Mouse (Mus musculus) A20 (cell line): ENCODE results near the gene Uqcrc2.

Experiments
- DNase-seq: peaks from one replicate; pipeline ENCODE4 v3.0.0-alpha.2; 2011; ENCODE audit warnings: low read depth, low spot score

The Uqcrc2 gene

DNA sequence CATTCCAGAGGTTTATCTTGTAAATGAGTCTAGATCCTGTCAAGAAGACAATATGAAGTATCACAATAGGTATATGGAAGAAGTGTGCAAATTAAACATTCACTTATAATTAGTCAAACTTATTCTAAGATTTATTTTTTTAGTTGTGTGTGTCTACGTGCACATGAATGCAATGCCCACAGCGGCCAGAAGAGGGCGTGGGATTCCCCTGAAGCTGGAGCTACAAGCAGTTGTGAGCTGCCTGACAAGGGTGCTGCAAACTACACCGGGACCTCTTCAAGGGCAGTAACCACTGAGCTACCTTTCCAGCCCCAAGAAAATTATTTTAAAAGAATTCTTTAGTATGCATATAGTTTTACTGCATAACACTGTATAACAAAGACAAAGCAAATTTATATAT is 55.7 kb downstream of the Uqcrc2 start:
- DNase-seq: peak; percentile 32

DNA sequence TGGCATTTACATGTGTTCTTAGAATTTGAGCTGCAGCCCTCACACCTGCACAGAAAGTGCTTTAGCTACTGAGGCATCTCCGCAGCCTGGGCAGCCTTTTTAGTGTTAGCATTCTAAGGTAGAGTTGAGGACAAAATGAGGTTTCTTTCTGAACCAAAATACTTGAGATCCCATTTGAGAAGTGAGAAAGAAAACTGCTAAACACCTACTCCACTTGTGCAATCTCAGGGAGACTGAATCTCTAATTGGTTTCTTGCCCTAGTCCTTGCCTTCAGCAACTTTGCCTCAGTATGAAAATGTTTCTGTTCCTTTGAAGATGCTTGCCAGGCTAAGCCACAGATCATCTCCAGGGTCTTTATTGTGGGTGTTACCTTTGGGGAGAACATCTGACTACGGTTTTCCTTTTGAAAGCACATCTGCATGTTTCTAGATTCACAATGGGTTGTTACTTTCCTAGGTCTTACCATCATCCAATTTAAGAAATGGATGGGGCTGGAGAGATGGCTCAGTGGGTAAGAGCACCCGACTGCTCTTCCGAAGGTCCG is 58.9 kb downstream of the Uqcrc2 start:
- no peak for DNase-seq

DNA sequence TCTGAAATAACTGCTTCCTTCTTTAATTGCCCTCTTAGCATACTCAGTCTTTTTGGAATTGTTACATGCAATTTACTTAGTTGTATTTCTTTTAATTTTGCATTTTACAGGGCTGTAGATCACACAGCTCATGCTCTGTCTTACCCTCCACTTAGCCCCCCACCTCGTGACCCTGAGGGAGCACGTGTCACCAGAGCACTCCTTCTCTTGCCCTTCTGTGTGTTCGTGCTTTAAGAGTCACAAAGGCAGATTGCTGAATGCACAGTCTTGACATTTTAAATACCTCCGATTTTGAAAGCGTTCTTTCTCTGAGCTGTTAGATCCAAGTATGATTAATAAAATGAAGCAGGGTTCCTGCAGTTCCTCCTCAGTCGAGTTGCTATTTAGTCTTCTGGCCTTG is 60.2 kb downstream of the Uqcrc2 start:
- DNase-seq: no peak

DNA sequence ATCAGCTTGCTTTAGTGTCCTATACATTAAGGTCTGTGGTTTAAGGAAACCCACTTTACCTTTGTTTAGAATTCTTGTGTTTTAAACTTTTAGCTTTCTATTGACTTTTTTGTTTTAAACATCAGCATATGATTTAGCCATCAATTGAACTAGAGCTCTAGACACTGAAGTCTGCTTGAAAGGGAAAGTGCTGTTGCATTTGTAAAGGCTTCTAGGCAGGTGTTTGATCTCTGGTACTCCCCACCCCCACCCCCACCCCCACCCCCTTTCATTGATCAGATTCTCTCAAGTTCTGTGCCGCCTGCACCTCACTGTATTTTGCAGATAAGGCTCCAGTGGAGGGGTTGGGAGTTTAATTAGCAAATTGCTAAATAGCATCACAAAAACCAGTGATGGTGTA is 60.7 kb downstream of the Uqcrc2 start:
- DNase-seq: no peak

DNA sequence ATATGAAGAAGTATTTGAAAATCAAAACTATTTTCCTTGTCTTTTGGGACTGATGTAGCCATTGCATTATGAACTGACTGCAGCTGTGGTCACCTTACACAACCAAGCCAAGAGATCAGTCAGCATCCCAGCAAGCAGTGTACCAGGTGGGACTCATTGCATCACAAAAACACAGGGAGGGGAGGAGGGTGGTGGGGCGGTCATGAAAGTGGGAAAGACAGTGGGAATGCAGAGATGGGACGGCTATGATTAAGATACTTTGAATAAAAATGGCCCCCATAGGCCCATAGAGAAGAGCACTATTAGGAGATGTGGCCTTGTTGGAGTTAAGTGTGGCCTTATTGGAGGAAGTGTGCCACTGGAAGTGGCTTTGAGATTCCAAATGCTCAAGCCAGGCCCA is 61.4 kb downstream of the Uqcrc2 start:
- no peak for DNase-seq

DNA sequence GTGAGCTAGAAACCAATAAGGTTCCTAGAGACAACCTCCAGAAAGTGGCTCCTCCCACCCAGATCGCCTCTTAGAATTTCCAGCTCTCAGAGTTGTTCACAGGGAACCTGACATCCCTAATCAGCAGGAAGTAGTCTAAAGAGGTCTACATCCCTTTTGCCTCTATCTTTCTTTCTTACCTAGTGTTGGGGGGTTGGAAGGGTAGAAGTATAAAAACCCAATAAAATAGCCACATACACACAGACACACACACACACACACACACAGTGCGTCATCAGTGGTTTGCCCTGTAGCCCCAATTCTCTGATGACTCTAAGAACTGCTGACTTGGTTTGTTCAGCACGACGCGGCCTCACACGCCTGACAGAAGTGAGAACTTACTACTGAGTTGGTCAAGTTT is 64.6 kb downstream of the Uqcrc2 start:
- no peak for DNase-seq

DNA sequence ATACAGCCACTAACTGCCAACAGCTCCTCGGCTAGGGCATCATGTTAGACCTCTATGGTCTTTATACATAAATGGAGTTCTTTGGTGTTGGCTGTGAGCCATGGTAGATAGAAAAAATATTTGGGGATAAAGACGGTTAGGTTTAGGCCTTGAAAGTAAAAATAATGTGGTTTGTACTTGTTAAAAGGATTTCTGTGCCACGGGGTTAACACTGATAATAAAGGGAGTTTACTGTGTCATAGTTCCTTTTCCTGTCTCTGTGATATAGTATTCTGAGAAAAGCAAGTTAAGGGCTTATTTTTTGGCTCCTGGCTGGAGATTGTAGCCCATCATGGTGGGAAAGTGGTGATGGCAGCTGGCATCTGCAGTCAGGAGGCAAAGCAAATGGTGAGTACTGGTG is 68.9 kb downstream of the Uqcrc2 start:
- no peak for DNase-seq
